Comparison of ENCODE assay signal across 25 mouse cellular contexts in genomic region chr1:133788864-133789263, GRCm38 (mm10). TPM values are rescaled to one million over a fixed set of nuclear protein-coding genes. Genes with fewer than 3 reads are reported as not detected.
A peak's percentile ranks its signal among the peaks of the same experiment; 100 is the strongest.
DNase-seq lines count a peak whose midpoint lies in the region; ATAC-seq and TF ChIP-seq lines count a peak whose summit lies in the region.
"Had no signal": no experiment of that assay in that cellular context is flagged by ENCODE, and none has a peak within 500 bp of the region (broad histone marks: within the 10 kb centered on the region; RNA-seq: fewer than 3 reads in every experiment).

No protein-coding gene starts in this region.

- H3K4me3 ChIP-seq in forebrain, embryonic 10.5 days, result no peak overlapping the region
- no peak overlapping the region for H3K4me3 ChIP-seq in forebrain, postnatal 0 days (ENCODE audit: low read depth, low read length)
- no peak overlapping the region for H3K4me3 ChIP-seq in midbrain, embryonic 14.5 days (replicated peaks; ENCODE audit: low read depth, low read length)
- H3K4me3 ChIP-seq in midbrain, embryonic 15.5 days, result no peak overlapping the region
- no peak overlapping the region for H3K4me3 ChIP-seq in hindbrain, postnatal 0 days (ENCODE audit: low read length)
- H3K4me3 ChIP-seq: embryonic facial prominence, embryonic 10.5 days; forebrain, embryonic 12.5 days; kidney, embryonic 15.5 days; lung, embryonic 15.5 days had no signal

- peaks cover 15% of the 10 kb centered on the region for H3K4me1 ChIP-seq in forebrain, embryonic 10.5 days
- H3K4me1 ChIP-seq in forebrain, postnatal 0 days (ENCODE audit: insufficient read depth), result no peaks in the 10 kb centered on the region
- no peaks in the 10 kb centered on the region for H3K4me1 ChIP-seq in midbrain, embryonic 14.5 days (ENCODE audit: control insufficient read depth, insufficient read depth, low read length)
- H3K4me1 ChIP-seq in midbrain, embryonic 15.5 days, result no peaks in the 10 kb centered on the region
- H3K4me1 ChIP-seq in hindbrain, postnatal 0 days (ENCODE audit: insufficient read depth, low read length), result peaks cover 6% of the 10 kb centered on the region; the same call in 1 of the 2 replicates
- H3K4me1 ChIP-seq: kidney, embryonic 15.5 days had no signal

- no peak overlapping the region for H3K4me2 ChIP-seq in forebrain, postnatal 0 days (ENCODE audit: low read depth)
- H3K4me2 ChIP-seq in midbrain, embryonic 14.5 days (ENCODE audit: low read length), result no peak overlapping the region
- H3K4me2 ChIP-seq in midbrain, embryonic 15.5 days, result no peak overlapping the region
- H3K4me2 ChIP-seq in hindbrain, postnatal 0 days (ENCODE audit: low read depth, low read length), result no peak overlapping the region
- H3K4me2 ChIP-seq: forebrain, embryonic 12.5 days; kidney, embryonic 15.5 days; lung, embryonic 15.5 days had no signal

- ATAC-seq in forebrain, postnatal 0 days, result no peak
- ATAC-seq in midbrain, embryonic 14.5 days (ENCODE audit: low FRiP score, low TSS enrichment), result no peak
- no peak for ATAC-seq in midbrain, embryonic 15.5 days (replicated peaks)
- ATAC-seq in hindbrain, postnatal 0 days, result no peak
- ATAC-seq: activated CD4-positive, CD25-positive, alpha-beta regulatory T cell, adult 4 months; intestine, embryonic 16.5 days had no signal

- H3K9ac ChIP-seq in forebrain, postnatal 0 days, result no peak overlapping the region
- no peak overlapping the region for H3K9ac ChIP-seq in midbrain, embryonic 14.5 days (replicated peaks; ENCODE audit: low read length)
- H3K9ac ChIP-seq in midbrain, embryonic 15.5 days, result no peak overlapping the region
- no peak overlapping the region for H3K9ac ChIP-seq in hindbrain, postnatal 0 days (replicated peaks; ENCODE audit: low read length)
- H3K9ac ChIP-seq: forebrain, embryonic 12.5 days; kidney, embryonic 15.5 days; lung, embryonic 15.5 days had no signal

- 0 out of 2 replicates have a peak overlapping the region, but pooled peaks have one; percentile 12 for H3K27ac ChIP-seq in forebrain, embryonic 10.5 days
- no peak overlapping the region for H3K27ac ChIP-seq in forebrain, postnatal 0 days (ENCODE audit: low read depth, low read length)
- H3K27ac ChIP-seq in midbrain, embryonic 14.5 days (replicated peaks; ENCODE audit: low read depth, low read length), result no peak overlapping the region
- H3K27ac ChIP-seq in midbrain, embryonic 15.5 days, result no peak overlapping the region
- H3K27ac ChIP-seq in hindbrain, postnatal 0 days, result 0 out of 2 replicates have a peak overlapping the region, but pooled peaks have one; percentile 29
- H3K27ac ChIP-seq: embryonic facial prominence, embryonic 10.5 days; forebrain, embryonic 12.5 days; kidney, embryonic 15.5 days; lung, embryonic 15.5 days; stomach, postnatal 0 days had no signal

- no peaks in the 10 kb centered on the region for H3K36me3 ChIP-seq in forebrain, embryonic 10.5 days (replicated peaks)
- H3K36me3 ChIP-seq in forebrain, postnatal 0 days (ENCODE audit: insufficient read depth), result no peaks in the 10 kb centered on the region
- H3K36me3 ChIP-seq in midbrain, embryonic 14.5 days (ENCODE audit: control insufficient read depth, insufficient read depth, low read length), result no peaks in the 10 kb centered on the region
- no peaks in the 10 kb centered on the region for H3K36me3 ChIP-seq in midbrain, embryonic 15.5 days (replicated peaks)
- no peaks in the 10 kb centered on the region for H3K36me3 ChIP-seq in hindbrain, postnatal 0 days (ENCODE audit: insufficient read depth, low read length)
- H3K36me3 ChIP-seq: forebrain, embryonic 12.5 days; kidney, embryonic 15.5 days had no signal

- DNase-seq in forebrain, embryonic 10.5 days (ENCODE audit: extremely low spot score, low spot score), result no peak
- DNase-seq in forebrain, postnatal 0 days, result no peak
- peak; percentile 75 for DNase-seq in left cerebral cortex, postnatal 4 days
- no peak for DNase-seq in left cerebral cortex, adult 11 months (ENCODE audit: low spot score)
- DNase-seq in midbrain, embryonic 14.5 days, result peak; percentile 12
- DNase-seq in hindbrain, postnatal 0 days (ENCODE audit: low spot score), result peak; percentile 31
- no peak for DNase-seq in lung, adult 18-20 months
- DNase-seq: adrenal gland, postnatal 25 days; cerebellum, adult 11-12 months; gastrocnemius, postnatal 14 days; heart, adult 18-20 months; heart, postnatal 4 days; kidney, postnatal 4 days; layer of hippocampus, adult 9-11 months; lung, postnatal 4 days; retina, postnatal 1 day; thymus, postnatal 14 days had no signal

- TF ChIP-seq CTCF in forebrain, postnatal 0 days (IDR thresholded peaks at IDR 0.05; ENCODE audit: low read depth), result no peak
- TF ChIP-seq CTCF in hindbrain, postnatal 0 days (IDR thresholded peaks at IDR 0.05; ENCODE audit: low read depth), result no peak

- WGBS in forebrain, embryonic 10.5 days, result 82% methylated on average over 5 of the region's 5 CpGs
- WGBS in forebrain, postnatal 0 days, result 67% methylated on average over 5 of the region's 5 CpGs
- 72% methylated on average over 5 of the region's 5 CpGs for WGBS in midbrain, embryonic 14.5 days
- WGBS in midbrain, embryonic 15.5 days, result 63% methylated on average over 5 of the region's 5 CpGs
- 35% methylated on average over 5 of the region's 5 CpGs for WGBS in hindbrain, postnatal 0 days

- intact Hi-C loops in left cerebral cortex, postnatal 4 days (cut with DNase I), result no loop called here

- H3K9me3 ChIP-seq in forebrain, embryonic 10.5 days, result no peaks in the 10 kb centered on the region
- no peaks in the 10 kb centered on the region for H3K9me3 ChIP-seq in forebrain, postnatal 0 days (ENCODE audit: low read length)
- H3K9me3 ChIP-seq in midbrain, embryonic 14.5 days (ENCODE audit: control insufficient read depth, low read length), result no peaks in the 10 kb centered on the region
- H3K9me3 ChIP-seq in midbrain, embryonic 15.5 days, result no peaks in the 10 kb centered on the region
- H3K9me3 ChIP-seq in hindbrain, postnatal 0 days (ENCODE audit: low read length), result no peaks in the 10 kb centered on the region
- H3K9me3 ChIP-seq: embryonic facial prominence, embryonic 10.5 days; forebrain, embryonic 12.5 days; kidney, embryonic 15.5 days; lung, embryonic 15.5 days had no signal

- H3K27me3 ChIP-seq in forebrain, embryonic 10.5 days (ENCODE audit: poor library complexity, severe bottlenecking), result no peaks in the 10 kb centered on the region
- no peaks in the 10 kb centered on the region for H3K27me3 ChIP-seq in forebrain, postnatal 0 days (ENCODE audit: insufficient read depth, low read length)
- no peaks in the 10 kb centered on the region for H3K27me3 ChIP-seq in midbrain, embryonic 14.5 days (ENCODE audit: control insufficient read depth, insufficient read depth, low read length)
- H3K27me3 ChIP-seq in midbrain, embryonic 15.5 days (replicated peaks), result no peaks in the 10 kb centered on the region
- no peaks in the 10 kb centered on the region for H3K27me3 ChIP-seq in hindbrain, postnatal 0 days (ENCODE audit: insufficient read depth, low read length)
- H3K27me3 ChIP-seq: forebrain, embryonic 12.5 days; kidney, embryonic 15.5 days; lung, embryonic 15.5 days had no signal

RNA-seq across cellular contexts. Expression of gene Atp2b4, which starts 12.0 kb away (rescaled TPM):
- polyA plus RNA-seq in forebrain, embryonic 10.5 days (2016; fragmentation: Nextera tagmentation; extraction: Ambion mirVana), result 3.2 and 4.2 TPM in 2 replicates
- total RNA-seq in forebrain, postnatal 0 days (2014; rRNA removed), result 60.2 and 69.1 TPM in 2 replicates
- 6.5 and 11.4 TPM in 2 replicates for polyA plus RNA-seq in forebrain, postnatal 0 days (2015; fragmentation: Nextera tagmentation; extraction: Ambion mirVana)
- total RNA-seq in left cerebral cortex, postnatal 4 days (2021), result 100 to 1,000 TPM; 110 to 134 TPM
- polyA plus RNA-seq in midbrain, embryonic 14.5 days (2014; fragmentation: Nextera tagmentation; extraction: Ambion mirVana), result 14.1 and 15.6 TPM in 2 replicates
- 11.3 and 11.6 TPM in 2 replicates for polyA plus RNA-seq in midbrain, embryonic 15.5 days (2015; fragmentation: Nextera tagmentation; extraction: Ambion mirVana)
- 56.6 and 57.3 TPM in 2 replicates for total RNA-seq in hindbrain, postnatal 0 days (2014; rRNA removed)
- 13.2 and 13.4 TPM in 2 replicates for polyA plus RNA-seq in hindbrain, postnatal 0 days (2015; fragmentation: Nextera tagmentation; extraction: Ambion mirVana)

Comparison
In these comparisons a context has a peak if more than half of its experiments do, and no peak if none do; other contexts are left out.
1. DNase-seq: peak in left cerebral cortex, postnatal 4 days (single experiment), midbrain, embryonic 14.5 days (single experiment) and hindbrain, postnatal 0 days (single experiment); none in forebrain, embryonic 10.5 days (single experiment), forebrain, postnatal 0 days (single experiment), left cerebral cortex, adult 11 months (single experiment) and lung, adult 18-20 months (0 of 2).
2. H3K27ac ChIP-seq: peak in forebrain, embryonic 10.5 days (single experiment) and hindbrain, postnatal 0 days (single experiment); none in forebrain, postnatal 0 days (single experiment), midbrain, embryonic 14.5 days (single experiment) and midbrain, embryonic 15.5 days (single experiment).